Mouse (Mus musculus) layer of hippocampus, postnatal 25 days (tissue): ENCODE measurements at regions not wholly inside any gene's neighbourhood (a gene's known extent, or its start where the extent isn't known, plus 50 kb on each side); places are given as distances from the start of the nearest gene placed in this dataset.

ENCODE experiments used
- DNase-seq, 2 experiments: peaks; one replicate each; pipeline ENCODE4 v3.0.0; 2022; ENCODE audit warnings: mixed read lengths in 2 of 2, low spot score in 1 of 2; ENCODE audit errors: extremely low spot score in 1 of 2

GRCm38 (mm10) chr8:126538136-126538535 is 55.6 kb downstream of the Irf2bp2 start:
- no peak for DNase-seq

- DNase-seq: peak; percentile 61 to 71
Measured at GRCm38 (mm10) chr8:126536928-126537618, 56.7 kb downstream of the Irf2bp2 start.

- no peak for DNase-seq
Measured at GRCm38 (mm10) chr8:126536132-126536927, 57.5 kb downstream of the Irf2bp2 start.

GRCm38 (mm10) chr8:126532284-126532974 is 57.6 kb upstream of the Tarbp1 start:
- DNase-seq: no peak

GRCm38 (mm10) chr8:126531459-126531858 is 56.6 kb upstream of the Tarbp1 start:
- DNase-seq: no peak

- DNase-seq: no peak
Measured at GRCm38 (mm10) chr8:126529409-126529808, 54.5 kb upstream of the Tarbp1 start.

GRCm38 (mm10) chr8:126528434-126529080 is 53.7 kb upstream of the Tarbp1 start:
- no peak for DNase-seq

GRCm38 (mm10) chr8:126526864-126527571 is 52.2 kb upstream of the Tarbp1 start:
- no peak for DNase-seq

GRCm38 (mm10) chr8:126525575-126525974 is 50.7 kb upstream of the Tarbp1 start:
- DNase-seq: no peak
